Mouse (Mus musculus) G1E (cell line): Measurements from ENCODE around the gene Gm7138. TPM values are rescaled to one million over a fixed set of nuclear protein-coding genes. Genes with fewer than 3 reads are reported as not detected.
"Not testable (repeated sequence)": the region's sequence is repeated elsewhere in the genome, so short reads cannot be mapped to it uniquely, and the experiment has no call there.

Experiments used
- ATAC-seq: 2 replicates; pipeline ENCODE4 v1.8.0; 2016; ENCODE audit warnings: mild to moderate bottlenecking; ENCODE audit not compliant: insufficient number of reproducible peaks, poor library complexity, low FRiP score, severe bottlenecking; ENCODE audit errors: extremely low read depth
- DNase-seq: peaks from one replicate; pipeline ENCODE4 v3.0.0; 2012; ENCODE audit warnings: low spot score
- H3K27me3 ChIP-seq: 2 replicates; pipeline ENCODE4 v1.6.1; 2012; ENCODE audit warnings: mild to moderate bottlenecking, low read length, inconsistent platforms; ENCODE audit not compliant: insufficient read depth
- H3K36me3 ChIP-seq: replicated peaks from 2 replicates; pipeline ENCODE3; 2012; ENCODE audit warnings: mild to moderate bottlenecking, inconsistent platforms
- H3K4me1 ChIP-seq: 2 replicates; pipeline ENCODE4 v1.6.1; 2012; ENCODE audit warnings: low read depth, low read length, inconsistent platforms, mixed read lengths; ENCODE audit not compliant: insufficient read depth
- H3K4me3 ChIP-seq: 2 replicates; pipeline ENCODE4 v1.5.1; 2012; ENCODE audit warnings: low read depth, mild to moderate bottlenecking, inconsistent platforms, low read length, moderate library complexity, mixed read lengths
- H3K9me3 ChIP-seq: replicated peaks from 2 replicates; pipeline ENCODE4 v1.6.1; 2012; ENCODE audit warnings: inconsistent platforms
- CTCF ChIP-seq: IDR thresholded peaks from 2 replicates; pipeline ENCODE4 v1.5.1; 2012; ENCODE audit warnings: low read depth, low read length, inconsistent platforms, mixed read lengths
- GATA1 ChIP-seq: IDR thresholded peaks from 2 replicates; pipeline ENCODE4 v1.6.1; 2012; ENCODE audit warnings: borderline replicate concordance, low read length, inconsistent platforms, mixed read lengths
- GATA2 ChIP-seq: IDR thresholded peaks from 2 replicates; pipeline ENCODE4 v1.6.1; 2012; ENCODE audit warnings: low read depth, low read length, inconsistent platforms, borderline replicate concordance
- POLR2AphosphoS5 ChIP-seq: IDR thresholded peaks from 2 replicates; pipeline ENCODE4 v1.6.1; 2012; ENCODE audit warnings: low read depth, low read length, inconsistent platforms; ENCODE audit not compliant: insufficient replicate concordance
- TAL1 ChIP-seq: conservative IDR thresholded peaks from 2 replicates; pipeline ENCODE4 v1.6.1; 2012; ENCODE audit warnings: low read depth, low read length, inconsistent platforms, mixed read lengths
- polyA plus RNA-seq: library from polyadenylated mRNA; stranded (reverse); fragments of >175 nt; gene quantifications from 2 replicates; pipeline ENCODE4 v1.2.3, GENCODE M21; 2012
- total RNA-seq, 2 experiments: library from RNA; stranded (forward) in 1 of 2; stranded (reverse) in 1 of 2; fragments of 200-1000 nt in 1 of 2; fragments of >200 nt in 1 of 2; fragmentation: Nextera tagmentation in 1 of 2; gene quantifications; 2 replicates each; pipeline ENCODE4 v1.2.3; 2014 to 2017

Gm7138 gene
- total and polyA plus RNA-seq, 3 experiments, result 0.33 TPM; not detected in 2

DNA sequence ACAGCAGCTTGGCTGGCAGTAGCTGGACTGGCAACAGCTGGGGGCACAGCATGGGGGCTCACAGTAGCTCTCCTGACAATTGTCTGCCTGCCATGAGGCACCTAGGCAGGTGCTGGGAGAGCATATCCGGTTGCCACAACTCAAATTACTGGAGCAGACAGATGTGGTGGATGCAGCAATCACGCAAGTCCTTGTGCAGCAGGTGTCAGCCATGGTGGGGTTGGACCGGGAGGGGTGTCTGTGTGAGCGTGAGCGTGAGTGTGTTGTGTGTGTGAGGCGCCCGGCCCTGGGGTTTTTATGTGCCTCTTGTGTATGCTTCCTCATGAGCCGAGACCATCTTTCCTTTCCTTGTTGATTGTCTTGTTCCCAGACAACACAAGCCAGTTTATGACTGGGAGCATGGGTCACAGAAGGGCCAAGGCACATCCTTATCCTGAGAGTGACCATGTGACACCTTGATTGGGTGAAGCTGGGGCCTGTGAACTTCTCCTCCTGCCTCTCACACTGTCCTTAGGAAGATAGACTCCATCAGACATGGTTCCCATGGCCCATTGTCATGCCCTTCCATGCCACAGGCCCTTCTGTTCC, 22.3 kb upstream of the Gm7138 start, which contains the start of gene Gm19668:
Gene Gm19668, minus strand, starts transcription at position 213 of the 588 bp plus-strand sequence.
- H3K4me3 ChIP-seq, result no peak within 1 kb of the TSS
- peaks cover 11% of the 10 kb centered on the region; the same call in 1 of the 2 replicates for H3K27me3 ChIP-seq
- no peaks in the 10 kb centered on the region for H3K36me3 ChIP-seq
- no peaks in the 10 kb centered on the region for H3K4me1 ChIP-seq
- DNase-seq (no peak), ATAC-seq (no peak)
- TF ChIP-seq GATA1 (no peak), CTCF (no peak), TAL1 (no peak), POLR2AphosphoS5 (no peak), GATA2 (no peak)
- no peaks in the 10 kb centered on the region for H3K9me3 ChIP-seq

DNA sequence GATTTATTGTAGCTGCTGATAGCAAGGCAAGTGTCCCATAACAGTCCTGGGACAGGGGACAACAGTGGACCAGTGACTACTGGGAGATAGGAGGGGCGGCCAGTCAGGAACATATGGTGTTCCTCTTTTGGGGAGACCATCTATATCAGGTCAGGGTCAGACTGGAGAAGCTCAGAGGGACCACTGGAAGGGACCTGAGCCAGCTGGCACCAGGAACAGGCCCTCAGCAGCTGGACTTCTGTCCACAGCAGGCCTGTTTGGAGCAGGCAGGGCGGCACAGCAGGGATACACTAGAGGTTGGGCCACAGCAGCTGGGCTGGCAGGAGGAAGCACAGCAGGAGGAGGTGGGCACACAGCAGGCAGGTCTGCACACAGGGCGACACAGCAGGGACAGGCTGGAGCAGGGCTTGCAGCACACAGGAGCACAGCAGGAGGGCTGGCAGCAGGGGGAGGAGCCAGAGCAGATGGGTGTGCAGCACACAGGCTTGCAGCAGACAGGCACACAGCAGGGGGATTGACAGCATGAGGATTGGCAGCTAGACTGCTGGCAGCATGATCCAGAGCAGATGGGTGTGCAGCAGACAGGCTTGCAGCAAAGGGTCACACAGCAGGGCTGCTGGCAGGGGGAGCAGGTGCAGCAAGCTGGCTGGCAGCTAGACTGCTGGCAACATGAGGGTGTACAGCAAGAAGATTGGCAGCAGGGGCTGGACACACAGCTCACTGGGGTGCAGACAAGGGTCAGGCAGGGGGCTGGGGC, 21.6 kb upstream of the Gm7138 start:
- not testable (repeated sequence) for H3K36me3 ChIP-seq, H3K4me1 ChIP-seq, DNase-seq, ATAC-seq, H3K4me3 ChIP-seq, H3K9me3 ChIP-seq
- peaks cover 11% of the 10 kb centered on the region; the same call in 1 of the 2 replicates for H3K27me3 ChIP-seq

- DNase-seq, result no peak
- H3K9me3 ChIP-seq, result no peaks in the 10 kb centered on the region
- H3K36me3 ChIP-seq, result no peaks in the 10 kb centered on the region
- no peak overlapping the region for H3K4me3 ChIP-seq
- no peaks in the 10 kb centered on the region for H3K4me1 ChIP-seq
- TF ChIP-seq POLR2AphosphoS5 (no peak), TAL1 (no peak), GATA1 (no peak), CTCF (no peak), GATA2 (no peak)
- peaks cover 11% of the 10 kb centered on the region; the same call in 1 of the 2 replicates for H3K27me3 ChIP-seq
- no peak for ATAC-seq
Observed at GRCm38 (mm10) chr10:77797677-77798076, 20.9 kb upstream of the Gm7138 start.

DNA sequence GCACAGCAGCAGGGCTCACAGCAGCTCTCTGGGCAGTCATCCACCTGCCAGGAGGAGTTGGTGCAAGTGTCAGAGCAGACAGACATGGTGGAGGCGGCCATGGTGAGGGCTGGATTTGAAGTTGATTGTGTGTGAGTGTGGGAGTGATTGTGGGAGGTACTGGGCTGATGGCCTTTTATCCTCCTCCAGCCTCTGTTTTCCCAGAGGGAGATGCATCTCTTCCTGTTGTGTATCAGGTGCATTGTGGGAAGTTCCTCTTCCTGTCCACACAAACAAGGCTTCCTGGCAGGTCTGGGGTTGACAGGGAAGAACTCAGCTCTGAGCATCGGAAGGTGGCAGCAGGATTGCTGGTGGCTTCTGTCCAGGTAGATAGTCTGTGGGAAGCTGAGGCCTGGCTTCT, 18.2 kb upstream of the Gm7138 start, which contains the start of gene Gm9639:
Gene Gm9639, minus strand, starts transcription at position 101 of the 400 bp plus-strand sequence.
- H3K4me1 ChIP-seq, result no peaks in the 10 kb centered on the region
- no peak for DNase-seq
- H3K27me3 ChIP-seq, result peaks cover 7% of the 10 kb centered on the region; the same call in 1 of the 2 replicates
- TF ChIP-seq GATA1 (no peak), GATA2 (no peak), CTCF (no peak), TAL1 (no peak), POLR2AphosphoS5 (no peak)
- H3K36me3 ChIP-seq, result no peaks in the 10 kb centered on the region
- no peak within 1 kb of the TSS for H3K4me3 ChIP-seq
- no peaks in the 10 kb centered on the region for H3K9me3 ChIP-seq
- ATAC-seq, result no peak

DNA sequence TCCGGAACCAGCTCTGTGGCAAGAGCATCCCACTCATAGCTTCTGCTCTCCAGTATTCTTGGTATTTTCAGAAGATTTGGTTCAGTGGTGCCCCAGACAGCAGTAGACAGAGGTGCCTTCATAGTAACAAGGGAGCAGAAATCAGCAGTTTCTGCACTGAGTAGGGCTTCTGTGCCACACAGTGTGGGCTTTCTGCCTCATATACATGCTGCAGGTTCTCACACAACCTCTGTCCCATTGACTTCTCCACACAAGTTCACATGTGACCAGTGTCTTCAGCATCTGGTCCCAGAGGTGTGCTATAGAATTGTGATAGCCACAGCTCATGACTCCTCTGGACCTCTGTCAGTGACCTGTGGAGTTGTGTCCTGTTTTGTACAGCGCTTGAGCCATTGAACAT, 11.9 kb upstream of the Gm7138 start:
- Histone ChIP-seq H3K36me3 (no peaks in the 10 kb centered on the region), H3K9me3 (no peaks in the 10 kb centered on the region), H3K4me3 (no peak overlapping the region), H3K4me1 (no peaks in the 10 kb centered on the region), H3K27me3 (no peaks in the 10 kb centered on the region)
- DNase-seq (no peak), ATAC-seq (no peak)
- TF ChIP-seq GATA2 (no peak), CTCF (no peak), GATA1 (no peak), POLR2AphosphoS5 (no peak), TAL1 (no peak)

- ATAC-seq, H3K4me1 ChIP-seq, DNase-seq, H3K27me3 ChIP-seq, H3K9me3 ChIP-seq, H3K36me3 ChIP-seq, H3K4me3 ChIP-seq: not testable (repeated sequence)
Observed at GRCm38 (mm10) chr10:77787876-77788275, 11.1 kb upstream of the Gm7138 start, which contains the start of gene Gm7137. Gene Gm7137, minus strand, starts transcription at chr10:77788200.

GRCm38 (mm10) chr10:77783396-77783795, 6.7 kb upstream of the Gm7138 start:
- not testable (repeated sequence) for H3K4me3 ChIP-seq, H3K36me3 ChIP-seq, DNase-seq, H3K9me3 ChIP-seq, ATAC-seq, H3K27me3 ChIP-seq, H3K4me1 ChIP-seq

- DNase-seq, H3K27me3 ChIP-seq, ATAC-seq, H3K36me3 ChIP-seq, H3K4me3 ChIP-seq, H3K9me3 ChIP-seq, H3K4me1 ChIP-seq: not testable (repeated sequence)
Observed at GRCm38 (mm10) chr10:77782442-77782841, 5.7 kb upstream of the Gm7138 start, which contains the start of gene Gm3250. Gene Gm3250, minus strand, starts transcription at chr10:77782542.

DNA sequence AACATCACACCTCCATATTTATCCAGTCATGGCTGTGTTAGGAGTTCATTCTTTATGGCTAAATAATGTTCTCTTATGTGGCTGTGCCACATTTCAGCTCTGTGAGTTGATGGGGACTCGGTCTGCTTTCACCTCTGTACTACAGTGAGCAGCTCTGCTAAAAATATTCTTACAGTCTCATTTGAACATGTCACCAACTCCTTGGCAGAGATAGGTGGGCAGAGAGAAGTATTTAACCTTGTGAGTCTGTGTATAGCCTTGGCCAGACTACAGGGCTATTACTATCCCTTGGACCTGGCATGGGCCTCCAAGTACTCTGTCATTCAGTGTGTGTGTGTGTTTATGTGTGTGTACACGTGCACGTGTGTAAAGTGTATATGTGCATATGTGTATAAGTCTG, 4.6 kb downstream of the Gm7138 start:
- H3K4me1 ChIP-seq, H3K4me3 ChIP-seq, H3K36me3 ChIP-seq, DNase-seq, H3K9me3 ChIP-seq, ATAC-seq, H3K27me3 ChIP-seq: not testable (repeated sequence)

DNA sequence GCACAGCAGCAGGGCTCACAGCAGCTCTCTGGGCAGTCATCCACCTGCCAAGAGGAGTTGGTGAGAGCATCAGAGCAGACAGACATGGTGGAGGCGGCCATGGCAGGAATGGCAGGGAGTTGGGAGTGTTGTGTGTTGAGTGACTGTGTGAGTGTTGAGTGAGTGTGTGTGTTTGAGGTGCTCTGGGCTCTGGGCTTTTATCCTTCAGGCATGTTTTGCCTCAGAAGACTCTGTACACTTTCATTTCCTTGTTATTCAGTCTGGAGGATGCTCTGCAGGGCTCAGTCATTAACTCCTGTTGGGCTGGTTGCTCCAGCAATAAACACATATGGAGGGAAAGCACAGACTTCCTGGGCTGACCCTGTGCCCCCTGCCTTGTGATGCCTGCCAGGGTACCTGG, 5.5 kb downstream of the Gm7138 start, which contains the start of gene Gm3238:
Gene Gm3238, minus strand, starts transcription at position 101 of the 400 bp plus-strand sequence.
- not testable (repeated sequence) for H3K36me3 ChIP-seq, H3K9me3 ChIP-seq, H3K4me3 ChIP-seq, H3K4me1 ChIP-seq, H3K27me3 ChIP-seq, ATAC-seq, DNase-seq
